Mouse (Mus musculus): ENCODE data around the gene Kcnk13.

The Kcnk13 gene

DNA sequence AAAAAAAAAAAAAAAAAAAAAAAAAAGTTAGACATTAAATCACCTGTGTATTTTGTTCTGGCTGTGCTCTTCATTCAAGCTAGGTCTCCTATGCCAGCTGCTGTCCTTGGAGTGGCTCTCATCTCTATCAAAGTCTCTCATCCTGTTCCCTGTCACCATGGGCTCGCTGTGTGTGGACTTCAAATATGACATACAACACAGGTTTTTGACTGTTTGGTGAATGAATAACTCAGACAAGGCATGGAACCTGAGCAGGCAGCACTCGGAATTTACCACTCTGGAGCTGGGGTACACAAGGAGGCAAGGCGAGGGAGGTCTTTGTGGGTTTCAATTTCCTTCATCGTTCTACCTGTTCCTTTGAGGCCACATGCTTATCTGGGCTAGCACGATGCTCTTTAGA, 50.8 kb downstream of the Kcnk13 start:
- no peak for DNase-seq (ENCODE audit: low spot score in 2 of 2)

DNA sequence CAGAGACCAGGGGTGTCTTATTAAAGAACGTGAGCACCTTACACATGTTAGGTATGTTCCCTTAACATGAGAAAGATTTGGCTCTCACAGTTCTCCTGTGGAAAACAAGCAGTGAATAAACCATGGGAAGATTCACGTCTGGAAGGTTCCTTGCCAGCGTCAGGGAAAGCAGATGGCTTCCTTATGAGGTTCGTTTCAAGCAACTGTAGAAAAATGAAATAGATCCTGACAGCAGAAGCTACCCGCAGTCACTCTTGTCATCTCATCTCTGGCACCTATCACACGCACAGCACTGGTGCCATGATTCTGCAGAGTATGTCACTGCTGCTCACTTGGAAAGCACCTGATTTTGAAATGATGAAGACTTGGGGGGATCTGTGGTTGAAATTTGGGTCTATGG, 53.4 kb downstream of the Kcnk13 start:
- DNase-seq (ENCODE audit: low spot score in 2 of 2): no peak

GRCm38 (mm10) chr12:100022490-100022889, 58.2 kb downstream of the Kcnk13 start:
- DNase-seq (ENCODE audit: low spot score in 2 of 2): no peak

GRCm38 (mm10) chr12:100023821-100024365, 59.6 kb downstream of the Kcnk13 start:
- DNase-seq (ENCODE audit: low spot score in 2 of 2): no peak

DNA sequence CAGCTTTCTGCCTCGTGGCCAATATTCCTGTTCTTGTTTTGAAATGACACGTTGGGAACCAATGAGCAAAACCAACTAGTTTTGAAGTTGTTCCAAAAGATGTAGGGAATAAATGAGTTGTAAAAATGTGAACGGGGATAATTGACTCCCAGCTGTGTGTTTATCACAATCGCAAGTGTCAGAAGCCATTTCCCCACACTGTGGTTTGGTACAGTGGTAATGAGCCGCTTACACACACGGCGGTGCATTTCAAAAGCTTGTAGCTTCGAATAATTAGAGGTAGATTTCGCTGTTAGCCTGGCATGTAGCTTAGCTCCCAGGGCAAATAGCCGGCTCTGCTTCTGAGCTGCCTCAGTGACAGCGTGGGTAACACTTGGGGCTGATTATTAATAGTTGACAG, 61.4 kb downstream of the Kcnk13 start:
- no peak for DNase-seq (ENCODE audit: low spot score in 2 of 2)

DNA sequence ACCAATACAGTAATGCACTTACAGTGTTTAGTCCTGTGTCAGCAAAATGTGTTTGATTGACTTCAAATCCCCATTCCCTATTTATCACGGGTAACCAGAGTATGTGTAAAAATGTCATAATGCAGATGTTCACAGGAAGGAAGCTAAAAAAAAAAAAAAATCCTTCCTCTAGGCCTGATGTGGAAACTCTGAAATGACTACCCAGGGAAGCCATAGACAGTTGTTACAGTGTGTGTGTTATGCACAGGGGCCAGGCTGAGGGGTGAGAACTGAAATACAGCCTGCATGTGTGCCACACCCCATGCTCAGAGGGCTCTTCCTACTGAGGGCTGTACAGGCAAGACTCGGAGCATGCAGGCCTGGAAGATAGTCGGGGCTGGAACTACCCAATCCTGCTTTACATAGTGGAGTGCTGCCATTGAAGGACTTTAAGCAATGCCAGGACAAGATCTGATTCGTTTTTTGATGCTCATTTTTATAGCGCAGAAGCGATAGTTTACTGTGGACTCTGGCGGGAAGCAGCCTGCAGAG, 62.5 kb downstream of the Kcnk13 start:
- DNase-seq (ENCODE audit: low spot score in 2 of 2): no peak

DNA sequence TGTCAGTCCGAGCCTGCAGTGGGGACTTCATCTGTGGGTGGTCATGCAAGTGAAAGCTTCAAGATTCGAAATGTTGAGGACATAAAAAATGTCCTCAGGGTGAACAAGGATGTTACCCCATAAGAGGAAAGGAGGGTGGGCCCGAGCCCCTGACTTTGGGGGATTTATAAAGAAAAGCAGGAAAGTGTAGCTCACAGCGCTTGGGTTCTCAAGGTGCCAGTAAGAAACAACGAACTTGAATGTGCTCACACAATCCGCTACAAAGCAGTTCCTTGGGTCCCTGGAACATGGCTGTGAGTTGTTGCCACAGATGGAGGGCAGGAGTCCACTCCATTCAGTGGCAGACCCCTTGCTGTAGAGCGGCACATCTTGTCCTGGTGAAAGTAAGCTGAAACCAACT, 63.0 kb downstream of the Kcnk13 start:
- DNase-seq (ENCODE audit: low spot score in 2 of 2): no peak

GRCm38 (mm10) chr12:100031681-100032080, 67.4 kb downstream of the Kcnk13 start:
- DNase-seq (ENCODE audit: low spot score in 2 of 2): no peak

DNA sequence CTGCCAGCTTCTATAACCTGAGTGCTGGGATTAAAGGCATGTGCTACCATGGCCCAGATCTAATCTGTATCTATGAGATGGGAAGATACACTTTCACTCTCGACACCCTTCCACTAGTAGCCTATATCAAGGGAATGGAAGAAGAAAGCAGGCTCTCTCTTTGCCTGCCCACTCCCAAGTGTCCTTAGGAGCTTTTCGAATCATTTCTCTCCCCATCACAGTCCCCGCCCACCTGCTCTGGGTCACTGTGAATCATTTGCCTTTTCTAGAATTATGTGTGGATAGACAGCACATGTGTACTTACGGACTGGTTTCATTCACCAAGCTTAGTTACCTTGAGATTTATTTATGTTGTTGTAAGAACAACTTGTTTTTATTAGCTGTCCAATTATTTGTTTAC, 68.2 kb downstream of the Kcnk13 start:
- no peak for DNase-seq (ENCODE audit: low spot score in 2 of 2)

- DNase-seq (ENCODE audit: low spot score in 2 of 2): no peak
Measured at GRCm38 (mm10) chr12:100038741-100039262, 74.5 kb downstream of the Kcnk13 start.

GRCm38 (mm10) chr12:100042116-100042515, 77.8 kb downstream of the Kcnk13 start:
- DNase-seq (ENCODE audit: low spot score in 2 of 2): no peak

DNA sequence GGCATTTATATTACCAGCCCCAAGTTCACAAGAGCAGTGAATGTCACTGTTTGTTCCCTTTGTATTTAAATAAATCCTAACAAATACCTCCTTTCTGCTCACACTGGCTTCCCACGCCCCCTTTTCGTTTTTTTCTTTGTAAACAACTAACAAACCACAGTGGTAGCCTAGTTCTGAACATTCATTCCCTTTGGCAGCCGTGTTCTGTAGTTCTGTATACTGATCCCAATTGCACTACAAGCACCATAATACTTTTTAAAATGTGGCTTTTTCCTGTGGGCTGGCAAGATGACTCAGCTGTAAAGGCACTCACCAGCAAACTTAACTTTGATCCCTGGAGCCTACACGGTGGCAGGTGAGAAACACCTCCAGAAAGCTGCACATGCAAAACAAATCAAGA, 80.4 kb downstream of the Kcnk13 start:
- no peak for DNase-seq (ENCODE audit: low spot score in 2 of 2)

DNA sequence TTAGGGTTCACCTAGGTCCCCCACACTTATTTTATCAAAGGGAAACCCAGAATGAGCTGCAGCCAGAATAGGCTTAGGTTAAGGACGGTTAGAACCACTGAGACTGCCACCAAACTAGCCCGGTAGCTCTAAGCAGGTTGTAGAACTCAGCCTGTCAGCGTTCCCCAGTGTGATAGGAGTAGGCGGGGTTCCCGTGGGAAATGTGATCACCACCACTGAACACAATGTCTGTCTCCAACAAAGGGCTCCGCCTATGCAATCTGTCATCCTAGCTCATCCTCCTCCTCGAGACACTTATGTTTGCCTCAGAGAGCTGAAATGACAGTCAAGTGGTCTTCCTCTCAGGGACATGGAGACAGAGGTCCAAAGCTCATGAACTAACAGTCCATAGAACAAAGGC, 86.3 kb downstream of the Kcnk13 start:
- DNase-seq (ENCODE audit: low spot score in 2 of 2): no peak

GRCm38 (mm10) chr12:100053617-100054016, 89.3 kb downstream of the Kcnk13 start:
- DNase-seq (ENCODE audit: low spot score in 2 of 2): no peak

- no peak for DNase-seq (ENCODE audit: low spot score in 2 of 2)
Measured at GRCm38 (mm10) chr12:100061071-100061470, 96.8 kb downstream of the Kcnk13 start.

DNA sequence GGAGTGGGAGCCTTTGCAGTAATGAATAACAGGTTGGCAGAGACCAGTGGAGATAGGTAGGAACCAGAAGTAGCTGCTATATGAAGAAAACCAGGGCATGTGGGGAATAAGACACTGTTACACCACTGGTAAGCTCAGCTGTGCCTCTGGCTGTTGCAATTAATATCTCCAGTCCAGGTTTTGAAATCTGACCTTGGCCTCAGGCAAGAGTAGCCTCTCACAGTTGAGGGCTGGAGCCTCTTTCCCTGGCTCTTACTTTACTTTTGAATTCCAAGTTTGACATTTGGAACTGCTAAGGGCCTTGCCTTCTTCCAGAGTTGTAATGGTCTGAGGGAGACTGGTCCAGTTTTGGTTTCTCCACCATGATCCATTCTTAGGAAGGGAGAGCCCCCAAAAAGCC, 97.5 kb downstream of the Kcnk13 start:
- DNase-seq (ENCODE audit: low spot score in 2 of 2): no peak

- DNase-seq (ENCODE audit: low spot score in 2 of 2): no peak
Measured at GRCm38 (mm10) chr12:100062584-100062983, 98.3 kb downstream of the Kcnk13 start.

GRCm38 (mm10) chr12:100065109-100065508, 100.8 kb downstream of the Kcnk13 start:
- no peak for DNase-seq (ENCODE audit: low spot score in 2 of 2)

- DNase-seq (ENCODE audit: low spot score in 2 of 2): no peak
Measured at GRCm38 (mm10) chr12:100067477-100067876, 103.2 kb downstream of the Kcnk13 start.

DNA sequence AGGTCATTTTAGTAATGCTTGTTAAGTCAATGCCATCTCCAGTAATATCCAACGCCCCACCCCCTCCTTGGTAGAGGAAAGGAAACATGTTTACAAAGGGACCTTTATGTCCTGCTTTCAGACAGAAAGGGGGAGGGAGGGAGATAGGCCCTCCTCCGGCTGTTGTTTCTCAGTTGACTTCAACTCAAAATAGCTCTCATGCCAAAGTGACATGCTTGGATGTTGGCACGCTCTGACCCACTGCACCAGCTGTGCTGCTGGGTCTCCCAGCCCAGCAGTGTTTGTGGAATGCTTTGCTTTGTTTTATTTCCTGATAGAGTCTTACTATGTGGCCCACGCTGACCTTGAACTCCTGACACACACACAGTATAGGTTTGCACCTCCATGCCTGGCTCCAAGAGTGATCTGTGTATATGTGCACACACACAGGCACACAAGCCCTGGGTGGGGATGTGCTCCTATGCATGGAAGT, 108.9 kb downstream of the Kcnk13 start:
- no peak for DNase-seq (ENCODE audit: low spot score in 2 of 2)

- no peak for DNase-seq (ENCODE audit: low spot score in 2 of 2)
Measured at GRCm38 (mm10) chr12:100075715-100076114, 111.4 kb downstream of the Kcnk13 start.

DNA sequence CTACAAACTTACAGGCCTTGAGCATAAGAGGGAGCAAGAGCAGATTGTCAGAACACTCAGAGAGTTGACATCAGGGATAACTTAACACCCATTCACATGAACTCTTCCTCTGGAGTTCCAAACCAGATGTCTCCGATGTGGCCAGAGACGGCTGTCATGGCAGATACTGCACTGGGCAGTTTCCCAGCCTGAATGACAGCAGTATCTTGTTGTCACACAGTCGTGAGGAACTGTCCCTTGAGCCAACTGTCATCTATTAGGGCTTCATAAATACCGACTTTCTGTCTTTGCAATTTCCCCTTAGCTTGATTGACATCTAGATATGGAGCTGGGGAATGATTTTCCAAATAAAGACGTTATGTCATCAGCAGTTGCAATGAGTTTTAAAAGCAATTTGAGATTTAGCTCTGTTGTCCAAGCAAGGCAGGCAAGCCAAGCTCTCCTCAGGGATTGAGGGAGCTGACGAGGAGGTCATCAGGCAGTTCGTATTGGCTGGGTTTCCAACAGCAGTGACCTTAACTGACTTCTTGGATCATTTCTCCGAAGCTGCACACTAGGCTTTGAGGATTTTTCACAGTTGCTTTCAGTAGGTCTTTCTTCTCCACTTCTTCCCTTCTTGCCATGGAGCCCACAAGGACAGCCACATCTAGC, 115.5 kb downstream of the Kcnk13 start:
- DNase-seq (ENCODE audit: low spot score in 2 of 2): no peak

GRCm38 (mm10) chr12:100088026-100088425, 123.7 kb downstream of the Kcnk13 start:
- DNase-seq (ENCODE audit: low spot score in 2 of 2): no peak
